Mouse (Mus musculus) heart, embryonic 12.5 days (tissue): ENCODE measurements at regions not wholly inside any gene's neighbourhood (a gene's known extent, or its start where the extent isn't known, plus 50 kb on each side); places are given as distances from the start of the nearest gene placed in this dataset.
"Not testable (repeated sequence)": the region's sequence is repeated elsewhere in the genome, so short reads cannot be mapped to it uniquely, and the experiment has no call there.

Source experiments
- ATAC-seq: fragments of 200-750 bp; cut with Nextera tagmentation; 2 replicates; pipeline ENCODE4 v1.8.0; 2017; ENCODE audit warnings: moderate TSS enrichment, moderate library complexity; ENCODE audit not compliant: insufficient number of reproducible peaks, low FRiP score
- H3K27ac ChIP-seq: fragments of 300-500 bp; sonication (generic); 2 replicates; pipeline ENCODE4 v1.5.1; 2016; ENCODE audit warnings: mild to moderate bottlenecking, moderate library complexity; ENCODE audit not compliant: poor library complexity, severe bottlenecking
- H3K27me3 ChIP-seq: fragments of 300-500 bp; sonication (generic); replicated peaks from 2 replicates; pipeline ENCODE4 v1.6.1; 2016; ENCODE audit warnings: mild to moderate bottlenecking, moderate library complexity
- H3K36me3 ChIP-seq: fragments of 300-500 bp; sonication (generic); 2 replicates; pipeline ENCODE4 v1.6.1; 2016; ENCODE audit warnings: mild to moderate bottlenecking, moderate library complexity
- H3K4me1 ChIP-seq: fragments of 300-500 bp; sonication (generic); replicated peaks from 2 replicates; pipeline ENCODE4 v1.6.1; 2016; ENCODE audit warnings: mild to moderate bottlenecking
- H3K4me2 ChIP-seq: fragments of 300-500 bp; sonication (generic); 2 replicates; pipeline ENCODE4 v1.6.1; 2016; ENCODE audit warnings: mild to moderate bottlenecking, moderate library complexity
- H3K4me3 ChIP-seq: fragments of 300-500 bp; sonication (generic); 2 replicates; pipeline ENCODE4 v1.5.1; 2016; ENCODE audit warnings: mild to moderate bottlenecking
- H3K9ac ChIP-seq: fragments of 300-500 bp; sonication (generic); 2 replicates; pipeline ENCODE4 v1.6.1; 2016; ENCODE audit warnings: mild to moderate bottlenecking, moderate library complexity
- H3K9me3 ChIP-seq: fragments of 300-500 bp; sonication (generic); replicated peaks from 2 replicates; pipeline ENCODE4 v1.6.1; 2016; ENCODE audit warnings: mild to moderate bottlenecking, moderate library complexity
- WGBS: fragments of 180-500 bp; shearing (Covaris S2); methylation state at CpG from one replicate; pipeline ENCODE4 v1.1.7; 2016; 5-methylcytosine and 5-hydroxymethylcytosine counted together

DNA sequence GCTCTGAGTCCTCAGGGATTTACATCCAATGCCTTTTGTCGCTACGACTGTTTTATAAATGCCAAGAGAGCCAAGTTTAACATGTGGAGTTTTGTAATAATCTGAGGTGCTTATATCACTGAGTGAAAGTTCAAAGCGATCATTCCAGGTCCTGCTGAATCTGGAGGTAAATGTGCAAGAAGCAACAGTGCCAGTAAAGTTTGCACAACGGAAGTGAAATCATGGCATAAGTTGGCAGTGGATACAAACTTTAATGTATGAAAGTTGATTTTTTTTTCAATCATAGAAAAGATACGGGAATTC, 786.8 kb upstream of the Pou3f3 start:
- ATAC-seq: no peak
- Histone ChIP-seq H3K4me1 (no peaks in the 10 kb centered on the region), H3K9ac (no peak overlapping the region), H3K9me3 (no peaks in the 10 kb centered on the region), H3K4me3 (no peak overlapping the region), H3K27me3 (no peaks in the 10 kb centered on the region), H3K36me3 (no peaks in the 10 kb centered on the region), H3K27ac (no peak overlapping the region), H3K4me2 (no peak overlapping the region)
- WGBS: 81% methylated on average over 5 of the region's 5 CpGs

DNA sequence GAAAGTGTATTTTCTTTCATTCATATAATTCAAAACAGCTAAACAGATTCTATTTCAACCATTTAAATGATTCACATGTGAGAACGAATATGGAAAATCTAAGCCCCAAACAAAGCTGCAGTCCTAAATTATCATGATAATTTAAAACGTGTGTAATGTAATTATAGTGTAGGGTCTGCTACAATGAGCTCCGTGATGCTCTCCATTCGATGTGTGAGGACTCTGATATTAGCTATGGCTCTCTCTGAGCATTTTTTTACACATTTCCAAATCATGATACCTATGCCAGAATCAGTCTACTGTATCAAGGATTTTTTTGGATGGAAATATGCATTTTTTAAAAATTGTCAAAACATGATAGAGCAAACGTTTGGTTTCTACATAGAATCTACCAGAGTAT, 785.8 kb upstream of the Pou3f3 start:
- no peaks in the 10 kb centered on the region for H3K27me3 ChIP-seq
- H3K9me3 ChIP-seq: no peaks in the 10 kb centered on the region
- no peak overlapping the region for H3K9ac ChIP-seq
- no peaks in the 10 kb centered on the region for H3K36me3 ChIP-seq
- no peak overlapping the region for H3K4me2 ChIP-seq
- ATAC-seq: no peak
- H3K27ac ChIP-seq: no peak overlapping the region
- no peaks in the 10 kb centered on the region for H3K4me1 ChIP-seq
- 70% methylated on average over 5 of the region's 5 CpGs for WGBS
- H3K4me3 ChIP-seq: no peak overlapping the region

DNA sequence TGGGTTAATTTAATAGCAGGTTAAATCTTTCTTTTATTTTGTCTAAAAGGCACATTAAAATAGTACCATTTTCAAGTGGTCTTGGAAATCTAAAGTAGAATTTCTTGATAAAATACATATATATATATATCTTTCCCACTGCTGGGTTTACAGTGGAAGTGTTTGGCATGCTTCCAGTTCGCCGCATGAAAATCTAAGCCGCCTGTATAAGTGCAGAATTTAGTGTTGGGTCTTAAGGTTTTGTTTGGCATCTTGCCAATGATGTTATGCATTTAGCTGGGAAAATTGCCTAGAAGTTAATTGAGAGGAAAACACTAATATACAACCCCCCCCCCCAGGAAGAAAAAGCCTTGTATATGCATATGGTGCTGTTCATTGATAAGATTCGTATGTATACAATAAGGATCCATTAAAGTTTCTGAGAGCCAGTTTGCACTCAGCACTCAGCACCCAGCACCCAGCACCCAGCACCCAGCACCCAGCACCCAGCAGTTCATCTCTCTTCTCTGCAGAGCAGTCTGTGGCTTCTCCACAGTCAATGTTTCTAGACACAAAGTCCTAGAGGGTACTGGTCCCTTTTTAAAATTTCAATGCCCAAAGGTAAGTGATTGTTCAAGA, 778.7 kb upstream of the Pou3f3 start:
- H3K4me1 ChIP-seq: peaks cover 12% of the 10 kb centered on the region
- no peaks in the 10 kb centered on the region for H3K9me3 ChIP-seq
- WGBS: 63% methylated on average over 4 of the region's 4 CpGs
- no peak overlapping the region for H3K9ac ChIP-seq
- H3K4me2 ChIP-seq: no peak overlapping the region
- ATAC-seq: no peak
- no peak overlapping the region for H3K27ac ChIP-seq
- no peak overlapping the region for H3K4me3 ChIP-seq
- no peaks in the 10 kb centered on the region for H3K27me3 ChIP-seq
- no peaks in the 10 kb centered on the region for H3K36me3 ChIP-seq

DNA sequence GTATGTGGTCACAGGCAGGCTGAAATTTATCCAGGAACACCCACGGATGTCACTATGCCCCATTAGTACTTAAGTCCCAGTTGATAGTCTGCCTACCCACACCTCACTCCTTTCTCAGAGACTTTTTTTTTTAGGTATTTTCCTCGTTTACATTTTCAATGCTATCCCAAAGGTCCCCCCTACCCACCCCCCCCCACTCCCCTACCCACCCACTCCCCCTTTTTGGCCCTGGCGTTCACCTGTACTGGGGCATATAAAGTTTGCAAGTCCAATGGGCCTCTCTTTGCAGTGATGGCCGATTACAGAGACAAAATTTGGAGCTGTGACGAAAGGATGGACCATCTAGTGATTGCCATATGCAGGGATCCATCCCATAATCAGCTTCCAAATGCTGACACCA, 777.8 kb upstream of the Pou3f3 start:
- not testable (repeated sequence) for H3K4me2 ChIP-seq, H3K36me3 ChIP-seq, H3K9me3 ChIP-seq, H3K27ac ChIP-seq, H3K27me3 ChIP-seq, H3K9ac ChIP-seq, H3K4me3 ChIP-seq, ATAC-seq
- peaks cover 12% of the 10 kb centered on the region for H3K4me1 ChIP-seq
- WGBS: 82% methylated on average over 5 of the region's 5 CpGs

DNA sequence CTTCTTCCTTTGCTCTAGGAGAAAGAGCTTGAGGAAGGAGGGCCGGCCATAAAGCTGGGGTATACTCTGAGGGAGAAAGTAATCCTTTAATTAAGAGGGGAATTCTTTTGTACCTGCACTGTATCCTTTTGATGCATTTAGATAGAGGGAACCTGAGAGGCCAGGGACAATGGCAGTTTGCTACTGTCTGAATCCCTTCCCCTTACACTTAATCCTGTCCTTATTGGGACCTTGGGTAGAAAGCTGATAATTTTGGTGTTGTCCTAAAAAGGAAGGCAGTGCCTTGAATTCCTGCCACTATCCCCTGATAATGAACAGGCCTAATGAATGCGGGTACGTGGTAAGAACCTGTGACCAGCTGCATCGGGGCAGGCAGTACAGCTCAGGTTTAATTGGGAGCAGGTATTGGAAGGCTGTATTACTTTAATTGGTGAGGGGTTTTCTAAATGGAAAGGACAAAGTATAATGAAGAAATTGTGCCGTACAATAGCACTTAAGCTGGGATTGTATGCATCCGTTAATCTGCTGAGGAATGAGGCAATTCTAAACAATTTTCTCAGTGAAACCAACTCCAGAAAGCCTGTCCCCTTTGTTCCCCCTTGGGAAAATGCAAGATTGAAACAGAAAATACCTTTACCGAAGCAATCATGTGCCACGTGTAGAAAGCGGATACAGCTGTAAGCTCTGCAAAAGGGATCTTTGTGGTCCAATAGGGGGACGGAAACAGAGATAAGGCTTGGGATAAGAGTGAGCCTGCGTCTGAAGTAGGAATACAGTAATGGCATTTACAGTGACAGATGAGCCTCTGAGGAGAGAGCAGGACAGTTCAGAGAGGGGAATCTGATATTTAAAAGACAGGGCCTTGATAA, 776.9 kb upstream of the Pou3f3 start:
- Histone ChIP-seq H3K4me1 (peaks cover 12% of the 10 kb centered on the region), H3K27me3 (no peaks in the 10 kb centered on the region), H3K9me3 (no peaks in the 10 kb centered on the region), H3K36me3 (no peaks in the 10 kb centered on the region), H3K4me2 (peak overlapping the region; percentile 52), H3K27ac (no peak overlapping the region), H3K9ac (no peak overlapping the region), H3K4me3 (peak overlapping the region; percentile 20; the same call in 1 of the 2 replicates)
- no peak for ATAC-seq
- 27% methylated on average over 11 of the region's 11 CpGs for WGBS

DNA sequence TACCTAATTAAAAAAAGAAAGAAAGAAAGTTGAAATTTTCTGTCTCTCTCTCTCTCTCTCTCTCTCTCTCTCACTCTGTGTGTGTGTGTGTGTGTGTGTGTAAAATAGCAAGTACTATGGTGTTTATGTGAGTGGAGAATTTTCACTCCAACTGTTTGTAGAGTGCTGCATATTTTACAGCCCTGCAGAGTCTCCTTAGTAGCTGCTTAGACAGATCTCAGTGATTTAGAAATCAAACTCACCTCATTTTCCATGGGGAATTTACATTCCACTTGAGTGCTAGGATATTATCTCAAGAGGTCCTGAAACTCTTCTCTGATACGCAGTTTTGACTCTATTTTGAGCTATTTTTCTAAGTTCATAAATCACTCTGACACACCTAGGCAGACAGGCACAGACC, 761.8 kb upstream of the Pou3f3 start:
- Histone ChIP-seq H3K9ac (no peak overlapping the region), H3K4me1 (no peaks in the 10 kb centered on the region), H3K36me3 (no peaks in the 10 kb centered on the region), H3K4me2 (no peak overlapping the region), H3K4me3 (no peak overlapping the region), H3K27me3 (no peaks in the 10 kb centered on the region), H3K27ac (no peak overlapping the region), H3K9me3 (no peaks in the 10 kb centered on the region)
- 38% methylated on average over 1 of the region's 1 CpGs for WGBS
- ATAC-seq: no peak

DNA sequence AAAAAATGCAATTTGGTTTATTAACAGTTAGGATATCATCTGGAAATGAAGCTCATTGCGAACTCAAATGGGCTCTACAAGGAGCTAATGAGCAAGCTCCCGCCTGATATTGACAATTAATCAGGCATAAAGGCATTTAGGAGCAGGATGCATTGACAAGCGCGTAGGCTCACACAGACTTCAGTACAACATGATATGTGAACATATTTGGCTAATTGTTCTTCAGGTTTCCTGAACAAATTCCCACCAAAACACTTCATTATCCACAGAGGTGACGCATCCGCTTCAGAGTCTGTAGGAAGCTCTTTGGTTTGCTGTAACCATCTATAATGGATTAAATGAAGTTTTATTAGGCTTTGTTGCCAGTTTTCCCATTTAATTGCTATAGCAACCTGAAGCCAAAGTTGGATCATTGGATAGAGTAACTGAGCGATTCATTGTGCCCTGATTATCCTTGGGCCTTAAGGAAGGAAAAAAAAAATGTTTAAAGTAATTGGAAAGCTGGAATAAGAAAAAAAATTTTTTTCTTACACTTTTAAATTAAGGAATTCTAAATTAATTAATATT, 759.6 kb upstream of the Pou3f3 start:
- 87% methylated on average over 7 of the region's 7 CpGs for WGBS
- no peak for ATAC-seq
- H3K4me3 ChIP-seq: no peak overlapping the region
- H3K27me3 ChIP-seq: no peaks in the 10 kb centered on the region
- no peaks in the 10 kb centered on the region for H3K36me3 ChIP-seq
- no peak overlapping the region for H3K9ac ChIP-seq
- no peak overlapping the region for H3K27ac ChIP-seq
- no peaks in the 10 kb centered on the region for H3K9me3 ChIP-seq
- no peak overlapping the region for H3K4me2 ChIP-seq
- H3K4me1 ChIP-seq: no peaks in the 10 kb centered on the region

DNA sequence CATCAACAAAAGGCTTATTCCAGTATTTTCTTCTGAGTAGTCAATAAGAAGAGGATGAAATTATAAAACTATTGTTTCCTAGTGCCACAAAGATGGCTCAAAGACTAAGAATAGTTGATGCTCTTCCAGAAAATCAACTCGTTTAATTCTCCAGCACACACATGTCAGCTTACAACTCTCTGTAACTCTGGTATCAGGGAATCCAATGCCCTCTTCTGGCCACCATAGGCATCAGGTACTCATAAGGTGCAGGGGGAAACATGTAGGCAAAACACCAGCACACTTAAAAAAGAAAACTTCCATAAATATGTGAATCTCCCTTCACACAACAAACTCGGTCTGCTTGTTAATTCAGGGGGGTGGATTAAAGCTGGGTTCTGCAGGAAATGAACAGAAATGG, 734.6 kb upstream of the Pou3f3 start:
- no peak overlapping the region for H3K4me2 ChIP-seq
- no peaks in the 10 kb centered on the region for H3K4me1 ChIP-seq
- H3K9ac ChIP-seq: no peak overlapping the region
- no peak overlapping the region for H3K27ac ChIP-seq
- no peaks in the 10 kb centered on the region for H3K27me3 ChIP-seq
- WGBS: 54% methylated on average over 2 of the region's 2 CpGs
- no peaks in the 10 kb centered on the region for H3K36me3 ChIP-seq
- no peak overlapping the region for H3K4me3 ChIP-seq
- H3K9me3 ChIP-seq: no peaks in the 10 kb centered on the region
- no peak for ATAC-seq

DNA sequence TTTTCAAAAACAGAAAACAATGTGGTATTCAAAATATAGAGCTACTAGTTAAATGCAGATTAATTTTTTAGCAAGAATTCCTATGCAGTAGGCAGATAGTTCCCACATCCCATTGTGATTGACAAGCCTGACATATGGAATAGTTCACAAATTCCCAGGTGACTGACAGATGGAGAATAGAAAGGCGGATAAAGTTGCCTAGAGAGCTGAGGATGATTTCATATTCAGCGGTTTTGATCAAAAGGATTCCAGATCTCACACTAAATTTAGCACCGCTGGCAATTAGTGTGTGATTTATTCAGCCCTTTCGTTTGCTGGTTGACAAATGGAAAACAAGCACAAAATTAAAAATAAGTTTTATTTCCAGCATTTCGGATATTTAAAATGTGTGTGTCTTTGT, 714.0 kb upstream of the Pou3f3 start:
- Histone ChIP-seq H3K9ac (no peak overlapping the region), H3K27ac (no peak overlapping the region), H3K27me3 (no peaks in the 10 kb centered on the region), H3K4me3 (no peak overlapping the region), H3K4me1 (no peaks in the 10 kb centered on the region), H3K9me3 (no peaks in the 10 kb centered on the region), H3K4me2 (no peak overlapping the region), H3K36me3 (no peaks in the 10 kb centered on the region)
- no peak for ATAC-seq
- 77% methylated on average over 5 of the region's 5 CpGs for WGBS

DNA sequence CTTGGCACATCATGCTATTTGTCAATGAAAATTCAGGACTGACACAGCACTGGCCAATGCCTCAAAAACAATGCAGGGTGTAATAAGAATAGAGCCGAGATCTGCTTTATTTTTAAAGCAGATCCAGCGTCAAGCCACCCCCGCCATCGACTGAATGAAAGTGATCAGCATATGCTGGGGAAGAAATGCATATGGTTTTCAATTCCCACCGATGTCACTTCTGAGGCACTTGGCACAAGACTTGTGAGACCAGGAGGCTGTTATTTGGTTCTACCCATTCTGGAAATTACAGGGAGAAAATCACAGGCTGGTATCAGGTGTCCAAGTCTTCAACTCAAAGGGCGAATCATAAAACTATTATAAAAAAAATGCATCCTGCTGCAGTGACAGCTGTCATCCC, 689.3 kb upstream of the Pou3f3 start:
- no peaks in the 10 kb centered on the region for H3K9me3 ChIP-seq
- no peaks in the 10 kb centered on the region for H3K27me3 ChIP-seq
- no peak overlapping the region for H3K4me3 ChIP-seq
- H3K9ac ChIP-seq: no peak overlapping the region
- WGBS: 80% methylated on average over 6 of the region's 6 CpGs
- H3K27ac ChIP-seq: no peak overlapping the region
- no peaks in the 10 kb centered on the region for H3K4me1 ChIP-seq
- ATAC-seq: no peak
- H3K4me2 ChIP-seq: no peak overlapping the region
- H3K36me3 ChIP-seq: no peaks in the 10 kb centered on the region

DNA sequence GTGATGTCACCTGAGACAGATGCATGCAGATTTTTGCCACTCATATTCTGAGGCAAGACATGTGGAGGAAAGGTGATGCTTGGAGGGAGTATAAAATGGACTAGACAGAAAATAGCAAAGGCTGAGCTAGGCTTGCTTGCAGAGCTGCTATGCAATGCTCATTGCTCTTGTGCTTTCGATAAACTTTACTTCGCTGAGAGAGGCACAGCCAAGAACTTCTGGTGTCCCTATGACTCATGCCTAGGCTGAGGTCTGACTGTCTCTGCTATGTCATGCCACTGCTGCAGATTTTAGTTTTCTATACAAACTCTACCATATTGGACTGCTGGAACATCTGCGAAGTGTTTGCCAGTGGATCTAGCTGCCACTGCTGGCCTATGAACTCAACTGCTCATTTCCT, 687.5 kb upstream of the Pou3f3 start:
- H3K4me1 ChIP-seq: no peaks in the 10 kb centered on the region
- WGBS: 84% methylated on average over 3 of the region's 3 CpGs
- H3K27ac ChIP-seq: no peak overlapping the region
- no peaks in the 10 kb centered on the region for H3K36me3 ChIP-seq
- H3K9ac ChIP-seq: no peak overlapping the region
- no peak overlapping the region for H3K4me2 ChIP-seq
- ATAC-seq: no peak
- H3K27me3 ChIP-seq: no peaks in the 10 kb centered on the region
- H3K9me3 ChIP-seq: no peaks in the 10 kb centered on the region
- no peak overlapping the region for H3K4me3 ChIP-seq
